Mouse (Mus musculus) G1E (cell line): ENCODE measurements at regions not wholly inside any gene's neighbourhood (a gene's known extent, or its start where the extent isn't known, plus 50 kb on each side); places are given as distances from the start of the nearest gene placed in this dataset.

Experiments used
- CTCF ChIP-seq: IDR thresholded peaks from 2 replicates; pipeline ENCODE4 v1.5.1; 2012; ENCODE audit warnings: low read depth, low read length, inconsistent platforms, mixed read lengths
- GATA1 ChIP-seq: IDR thresholded peaks from 2 replicates; pipeline ENCODE4 v1.6.1; 2012; ENCODE audit warnings: borderline replicate concordance, low read length, inconsistent platforms, mixed read lengths
- TAL1 ChIP-seq: conservative IDR thresholded peaks from 2 replicates; pipeline ENCODE4 v1.6.1; 2012; ENCODE audit warnings: low read depth, low read length, inconsistent platforms, mixed read lengths

DNA sequence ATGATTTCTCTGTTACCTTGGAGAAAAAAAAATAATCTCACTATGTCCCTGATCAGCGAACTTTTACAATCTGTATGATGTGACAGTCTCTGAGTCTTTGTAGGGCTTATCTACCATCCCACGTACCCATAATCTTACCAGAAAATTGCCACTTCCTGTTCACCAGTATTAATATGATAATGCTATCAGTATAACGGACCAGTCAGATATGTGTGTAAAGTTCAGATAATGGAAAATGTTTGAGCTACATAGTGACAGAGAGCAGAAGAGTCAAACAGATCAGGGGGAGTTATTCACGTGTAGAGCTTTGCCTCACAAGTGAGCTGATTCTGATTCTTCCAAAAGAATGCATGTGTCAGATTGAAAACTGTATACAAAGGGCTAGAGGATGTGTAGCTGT is 466.0 kb upstream of the Fam160b2 start:
- TF ChIP-seq CTCF (no peak), TAL1 (no peak), GATA1 (no peak)
